Mouse (Mus musculus): ENCODE measurements around the gene Fam234b. TPM values are rescaled to one million over a fixed set of nuclear protein-coding genes. Genes with fewer than 3 reads are reported as not detected.

Gene Fam234b
- polyA plus RNA-seq, 1 experiment from 2014 or later: 16.8 TPM

DNA sequence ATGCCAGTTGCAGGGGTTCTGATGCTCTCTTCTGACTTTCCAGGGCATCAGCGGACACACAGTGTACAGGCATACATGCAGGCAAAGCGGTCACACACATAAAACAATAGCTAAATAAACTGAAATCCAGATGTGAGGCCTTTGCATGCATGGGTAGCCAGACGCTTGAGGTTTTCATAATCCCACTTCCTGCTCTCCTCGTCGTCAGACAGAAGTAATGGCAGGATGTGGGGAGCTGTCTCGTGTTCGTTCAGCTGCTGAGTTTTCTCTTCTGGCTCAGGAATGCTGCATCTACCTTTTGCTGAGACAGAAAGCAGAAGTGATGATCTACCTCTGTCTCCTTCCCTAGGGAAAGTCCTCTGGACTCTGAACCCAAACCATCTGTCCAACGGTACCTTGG is 20.6 kb downstream of the Fam234b start:
- TF ChIP-seq CTCF (IDR thresholded peaks at IDR 0.05): no peak
- ChIA-PET POLR2A (no interaction called here), CTCF (no interaction called here)
- in situ Hi-C loops (cut with MboI; ENCODE audit: low pct_unique_long_range_greater_than_20kb): no loop called here
- DNase-seq (ENCODE audit: low read depth, low spot score): no peak
- H3K27me3 ChIP-seq: no peaks in the 10 kb centered on the region
- no peak for ATAC-seq

DNA sequence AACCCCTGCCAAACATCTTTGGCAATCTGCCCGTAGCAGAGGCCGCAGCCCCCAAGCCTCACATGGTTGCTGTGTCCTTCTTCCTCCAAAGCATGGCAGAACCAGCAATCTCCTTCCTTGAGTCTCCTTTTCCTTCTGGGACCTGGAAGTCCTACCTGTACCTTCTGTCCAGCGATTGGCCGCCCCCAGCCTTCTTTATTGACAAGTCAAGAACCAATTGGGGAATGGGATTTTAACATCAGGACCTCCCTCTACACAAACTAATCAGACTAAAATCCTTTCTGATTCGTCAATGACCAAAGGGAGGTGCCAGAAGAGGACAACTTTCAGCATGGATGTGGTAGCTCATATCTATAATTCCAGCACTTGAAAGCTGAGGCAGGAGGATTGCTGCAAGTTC is 22.1 kb downstream of the Fam234b start:
- in situ Hi-C loops (cut with MboI; ENCODE audit: low pct_unique_long_range_greater_than_20kb): no loop called here
- CTCF ChIA-PET: interaction anchor here (0.5 kb wide), 1 partner anchor 214 kb away, joined by 3 read pairs; no protein-coding TSS in a partner anchor
- ATAC-seq: no peak
- POLR2A ChIA-PET: no interaction called here
- DNase-seq (ENCODE audit: low read depth, low spot score): no peak
- TF ChIP-seq CTCF (IDR thresholded peaks at IDR 0.05): no peak
- no peaks in the 10 kb centered on the region for H3K27me3 ChIP-seq

DNA sequence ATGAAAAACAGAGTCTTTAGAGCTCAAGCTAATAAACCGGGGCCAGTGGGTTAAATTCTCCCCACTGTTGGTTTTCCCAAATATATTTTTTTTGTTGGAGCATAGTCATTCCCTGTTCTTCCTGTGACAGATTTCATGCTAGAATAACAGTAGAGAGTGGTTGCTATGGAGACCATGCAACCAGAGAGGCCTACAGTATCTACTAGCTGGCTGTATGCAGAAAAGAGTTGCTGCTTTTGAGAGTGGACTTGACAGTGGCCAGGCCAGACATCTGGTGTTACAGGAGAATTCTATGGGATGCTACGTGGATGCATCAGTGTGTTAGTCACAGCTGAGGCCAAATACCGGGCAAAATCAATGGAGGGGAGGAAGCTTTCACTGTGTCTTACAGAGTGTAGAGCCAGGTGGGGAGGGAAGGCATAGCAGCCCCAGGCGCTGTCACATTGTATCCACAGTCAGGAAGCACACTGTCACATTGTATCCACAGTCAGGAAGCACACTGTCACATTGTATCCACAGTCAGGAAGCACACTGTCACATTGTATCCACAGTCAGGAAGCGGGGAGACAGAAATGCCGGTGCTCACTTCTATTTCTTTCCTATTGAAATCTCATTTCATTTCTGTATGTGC is 26.1 kb downstream of the Fam234b start:
- no peak for TF ChIP-seq CTCF (IDR thresholded peaks at IDR 0.05)
- no peaks in the 10 kb centered on the region for H3K27me3 ChIP-seq
- ChIA-PET POLR2A (no interaction called here), CTCF (interaction anchor here (1.1 to 1.2 kb wide), 2 partner anchors 13 to 20 kb away, joined by 3 read pairs; no protein-coding TSS in a partner anchor)
- in situ Hi-C loops (cut with MboI; ENCODE audit: low pct_unique_long_range_greater_than_20kb): no loop called here
- ATAC-seq (no peak), DNase-seq (ENCODE audit: low read depth, low spot score) (no peak)

DNA sequence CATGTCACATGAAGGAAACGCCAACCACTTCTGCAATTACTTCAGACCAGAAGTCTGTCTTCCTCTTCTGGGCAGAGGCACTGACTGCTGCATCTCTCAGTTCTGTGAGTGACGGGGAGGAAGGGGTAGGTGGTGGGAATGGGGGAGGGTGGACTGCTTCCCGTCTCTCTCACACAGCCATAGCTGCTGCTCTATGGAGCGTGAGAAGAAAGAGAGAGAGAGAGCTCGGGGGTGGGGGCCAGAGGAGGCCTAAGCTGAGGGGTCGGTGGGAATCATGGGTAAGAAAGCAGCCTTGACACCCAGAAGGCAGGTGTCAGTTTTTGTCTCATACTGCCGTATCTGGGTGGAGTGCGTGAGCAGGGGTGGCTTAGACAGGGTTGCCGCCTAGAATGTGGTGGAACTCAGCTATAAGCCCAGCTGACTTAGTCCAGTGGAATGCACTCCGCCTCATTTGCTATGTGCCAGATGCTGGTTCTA is 30.7 kb downstream of the Fam234b start:
- H3K27me3 ChIP-seq: no peaks in the 10 kb centered on the region
- no peak for DNase-seq (ENCODE audit: low read depth, low spot score)
- peak; percentile 53 for ATAC-seq
- TF ChIP-seq CTCF (IDR thresholded peaks at IDR 0.05): no peak
- in situ Hi-C loops (cut with MboI; ENCODE audit: low pct_unique_long_range_greater_than_20kb): loop anchor here (25.0 kb wide), 1 partner anchor 909 kb away; no protein-coding TSS in a partner anchor
- ChIA-PET CTCF (no interaction called here), POLR2A (no interaction called here)

DNA sequence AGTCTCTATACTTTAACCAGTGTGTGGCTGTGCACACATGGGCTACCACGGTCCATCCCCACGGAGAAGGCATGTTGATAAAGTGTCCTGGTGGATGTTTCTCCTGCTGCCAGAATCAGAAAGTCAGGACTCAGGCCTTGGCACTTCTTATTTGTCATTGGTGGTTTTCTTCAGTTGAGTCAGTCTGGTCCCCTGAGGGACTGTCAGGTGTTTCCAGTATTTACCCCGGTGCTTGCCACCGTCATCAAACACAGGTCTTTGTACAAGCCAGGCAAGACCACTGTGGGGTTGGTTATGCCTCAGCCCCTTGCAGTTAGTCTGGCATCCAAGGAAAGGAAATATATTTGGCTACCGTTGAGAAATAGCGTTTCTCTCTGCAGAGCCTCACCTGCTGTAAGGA is 32.8 kb downstream of the Fam234b start:
- TF ChIP-seq CTCF (IDR thresholded peaks at IDR 0.05): no peak
- DNase-seq (ENCODE audit: low read depth, low spot score) (no peak), ATAC-seq (no peak)
- no peaks in the 10 kb centered on the region for H3K27me3 ChIP-seq
- ChIA-PET CTCF (no interaction called here), POLR2A (no interaction called here)
- in situ Hi-C loops (cut with MboI; ENCODE audit: low pct_unique_long_range_greater_than_20kb): loop anchor here (25.0 kb wide), 1 partner anchor 907 kb away; no protein-coding TSS in a partner anchor

DNA sequence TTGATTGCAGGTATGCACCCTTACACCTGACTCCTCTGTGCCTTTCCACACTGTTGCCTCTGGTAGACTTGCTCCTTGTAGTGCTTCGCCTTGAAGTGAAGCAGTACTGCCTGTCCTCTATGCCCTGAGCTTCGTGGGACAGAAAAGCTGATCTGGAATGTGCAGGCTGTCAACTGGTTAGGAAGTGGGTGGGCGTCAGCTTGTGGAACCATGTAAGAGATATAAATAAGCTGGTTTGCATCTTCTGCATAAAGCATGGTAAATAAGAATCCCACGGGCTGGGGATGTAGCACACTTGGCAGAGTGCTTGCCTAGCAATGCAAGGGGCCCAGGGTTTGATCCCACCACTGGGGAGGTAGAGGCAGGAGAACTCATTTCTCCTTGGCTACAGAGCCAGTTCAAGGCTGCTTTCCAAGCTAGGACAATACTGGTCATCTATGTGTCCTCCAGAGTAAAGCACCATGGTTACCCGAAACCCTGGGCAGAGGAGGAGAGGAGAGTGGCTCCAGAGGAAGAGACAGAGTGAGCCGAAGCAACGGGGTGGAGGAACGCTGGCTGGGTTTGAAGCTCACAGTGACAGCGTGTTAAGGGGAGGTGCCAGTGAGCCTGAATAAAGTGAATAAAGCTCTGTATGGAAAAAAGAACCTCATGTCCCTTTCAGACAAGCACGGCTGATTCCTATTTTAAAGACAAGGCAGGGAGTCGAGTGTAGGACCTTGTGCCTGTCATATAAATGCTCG is 34.8 kb downstream of the Fam234b start:
- ATAC-seq (no peak), DNase-seq (ENCODE audit: low read depth, low spot score) (no peak)
- ChIA-PET CTCF (no interaction called here), POLR2A (no interaction called here)
- no peaks in the 10 kb centered on the region for H3K27me3 ChIP-seq
- in situ Hi-C loops (cut with MboI; ENCODE audit: low pct_unique_long_range_greater_than_20kb): loop anchor here (25.0 kb wide), 1 partner anchor 905 kb away; no protein-coding TSS in a partner anchor
- TF ChIP-seq CTCF (IDR thresholded peaks at IDR 0.05): no peak

DNA sequence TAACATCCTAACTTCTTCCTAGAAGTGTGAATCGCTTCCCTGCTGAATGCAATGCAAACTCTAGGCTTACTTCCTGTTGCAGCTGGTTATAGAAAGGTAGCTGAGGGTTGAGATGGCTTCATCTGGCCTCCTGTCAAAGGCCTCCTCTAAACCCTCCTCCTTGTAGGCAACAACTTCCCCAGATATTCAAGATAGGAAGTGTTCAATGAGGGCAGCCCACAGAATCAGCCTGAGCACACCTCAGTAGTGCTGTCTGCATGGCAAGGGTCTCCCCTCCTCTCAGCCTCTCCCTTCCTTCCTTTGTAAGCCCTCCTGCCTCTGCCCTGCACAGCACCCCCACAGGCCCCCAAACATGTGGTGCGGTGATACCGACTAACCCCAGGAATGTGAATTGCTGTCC is 38.0 kb downstream of the Fam234b start:
- ATAC-seq (no peak), DNase-seq (ENCODE audit: low read depth, low spot score) (no peak)
- CTCF ChIA-PET: no interaction called here
- POLR2A ChIA-PET: no interaction called here
- in situ Hi-C loops (cut with MboI; ENCODE audit: low pct_unique_long_range_greater_than_20kb): loop anchor here (25.0 kb wide), 1 partner anchor 902 kb away; no protein-coding TSS in a partner anchor
- H3K27me3 ChIP-seq: no peaks in the 10 kb centered on the region
- TF ChIP-seq CTCF (IDR thresholded peaks at IDR 0.05): no peak

DNA sequence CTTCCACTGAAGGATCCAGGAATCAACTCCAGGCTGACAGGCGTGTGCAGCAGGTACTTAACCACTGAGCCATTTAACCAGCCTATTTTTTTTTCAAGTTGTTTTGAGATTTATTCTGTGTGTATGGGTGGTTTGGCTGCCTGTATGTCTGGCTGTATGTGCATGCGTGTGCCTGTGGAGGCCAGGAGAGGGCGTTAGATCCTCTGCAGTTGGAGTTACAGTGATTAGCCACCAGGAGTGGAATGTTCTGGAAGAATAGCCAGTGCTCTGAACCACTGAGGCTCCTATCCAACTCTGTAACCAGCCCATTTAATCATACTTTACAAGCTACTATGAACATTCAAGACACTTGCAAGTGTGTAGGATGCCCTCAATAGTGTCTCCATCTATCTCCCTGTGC is 38.8 kb downstream of the Fam234b start:
- in situ Hi-C loops (cut with MboI; ENCODE audit: low pct_unique_long_range_greater_than_20kb): loop anchor here (25.0 kb wide), 1 partner anchor 901 kb away; no protein-coding TSS in a partner anchor
- no peaks in the 10 kb centered on the region for H3K27me3 ChIP-seq
- TF ChIP-seq CTCF (IDR thresholded peaks at IDR 0.05): no peak
- ATAC-seq (no peak), DNase-seq (ENCODE audit: low read depth, low spot score) (no peak)
- POLR2A ChIA-PET: no interaction called here
- CTCF ChIA-PET: no interaction called here

DNA sequence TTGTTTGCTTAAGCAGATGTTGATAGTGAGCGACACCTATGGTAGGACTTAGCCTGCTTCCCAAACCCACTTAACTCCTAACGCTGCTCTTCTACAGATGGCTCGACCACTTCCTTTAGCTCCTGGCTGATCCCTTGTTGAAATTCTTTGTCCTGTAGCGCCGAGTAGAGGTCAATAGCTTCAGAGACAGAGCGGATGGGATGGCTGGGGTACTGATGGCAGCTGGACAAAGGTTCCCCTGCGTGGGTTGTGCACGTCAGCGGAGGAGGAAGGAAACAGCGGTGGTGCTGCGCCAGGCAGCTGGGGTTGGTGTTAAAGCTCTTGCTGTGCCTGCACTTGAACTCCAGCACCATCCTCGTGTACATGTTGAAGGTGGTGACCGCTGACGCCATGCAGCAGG is 39.5 kb downstream of the Fam234b start:
- ATAC-seq: no peak
- in situ Hi-C loops (cut with MboI; ENCODE audit: low pct_unique_long_range_greater_than_20kb): loop anchor here (25.0 kb wide), 1 partner anchor 900 kb away; no protein-coding TSS in a partner anchor
- ChIA-PET CTCF (no interaction called here), POLR2A (no interaction called here)
- DNase-seq (ENCODE audit: low read depth, low spot score): no peak
- TF ChIP-seq CTCF (IDR thresholded peaks at IDR 0.05): no peak
- no peaks in the 10 kb centered on the region for H3K27me3 ChIP-seq

DNA sequence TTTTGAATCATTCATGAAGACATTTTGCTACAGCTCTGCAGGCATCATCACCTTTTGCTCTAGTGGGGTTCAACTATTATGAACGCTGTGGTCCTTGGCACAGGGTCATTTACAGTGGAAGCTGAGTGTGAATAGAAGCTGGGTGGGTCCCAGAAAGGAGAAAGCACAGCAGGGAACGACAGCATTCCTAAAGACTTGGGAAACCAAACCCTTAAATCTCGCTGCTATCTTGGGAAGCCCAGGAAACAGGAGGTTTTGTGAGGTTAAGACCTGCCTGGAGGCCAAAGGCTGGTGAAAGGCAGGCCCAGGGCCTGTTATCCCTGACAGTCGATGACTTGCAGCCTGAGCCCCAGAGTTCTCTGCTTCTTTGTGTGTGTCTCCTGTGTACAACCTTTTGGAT is 40.4 kb downstream of the Fam234b start:
- in situ Hi-C loops (cut with MboI; ENCODE audit: low pct_unique_long_range_greater_than_20kb): loop anchor here (25.0 kb wide), 1 partner anchor 899 kb away; no protein-coding TSS in a partner anchor
- POLR2A ChIA-PET: no interaction called here
- no peaks in the 10 kb centered on the region for H3K27me3 ChIP-seq
- CTCF ChIA-PET: no interaction called here
- no peak for DNase-seq (ENCODE audit: low read depth, low spot score)
- no peak for ATAC-seq
- TF ChIP-seq CTCF (IDR thresholded peaks at IDR 0.05): no peak

DNA sequence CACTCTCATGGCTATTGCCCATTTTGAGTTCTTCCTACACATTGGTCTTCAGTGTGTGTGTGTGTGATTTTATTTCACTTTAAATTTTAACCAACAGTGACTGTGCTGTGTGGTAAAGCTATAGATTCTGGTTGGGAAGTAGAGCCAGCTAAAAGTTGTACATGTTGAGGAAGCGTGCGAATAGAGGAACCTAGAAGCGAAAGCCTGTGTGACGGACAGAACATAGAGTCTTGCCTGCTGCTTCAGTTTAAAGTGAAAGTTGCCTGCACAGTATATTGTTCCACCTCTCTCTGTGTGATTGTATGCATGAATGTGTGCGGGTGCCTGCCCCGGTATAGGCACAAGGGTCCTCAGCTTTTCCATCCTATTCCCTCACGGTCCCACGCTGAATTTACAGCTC is 42.6 kb downstream of the Fam234b start:
- no peak for DNase-seq (ENCODE audit: low read depth, low spot score)
- POLR2A ChIA-PET: no interaction called here
- TF ChIP-seq CTCF (IDR thresholded peaks at IDR 0.05): no peak
- in situ Hi-C loops (cut with MboI; ENCODE audit: low pct_unique_long_range_greater_than_20kb): loop anchor here (10.0 to 25.0 kb wide), 3 partner anchors 156 to 897 kb away; no protein-coding TSS in a partner anchor
- H3K27me3 ChIP-seq: no peaks in the 10 kb centered on the region
- CTCF ChIA-PET: interaction anchor here (1.3 kb wide), 1 partner anchor 137 kb away, joined by 3 read pairs; no protein-coding TSS in a partner anchor
- ATAC-seq: no peak
